Mouse (Mus musculus) ES-E14 (cell line): ENCODE results near the gene Slc51a.

Source experiments
- CHD2 ChIP-seq: IDR thresholded peaks from 2 replicates; pipeline ENCODE4 v1.6.1; 2014; ENCODE audit warnings: mild to moderate bottlenecking, low read depth, low read length, inconsistent platforms
- HCFC1 ChIP-seq: IDR thresholded peaks from 2 replicates; pipeline ENCODE4 v1.6.1; 2012; ENCODE audit warnings: low read length, inconsistent platforms, borderline replicate concordance; ENCODE audit not compliant: insufficient read depth
- MAFK ChIP-seq: IDR thresholded peaks from 2 replicates; pipeline ENCODE4 v1.6.1; 2014; ENCODE audit warnings: mild to moderate bottlenecking, low read depth, low read length, inconsistent platforms; ENCODE audit not compliant: insufficient read depth
- ZC3H11A ChIP-seq: IDR thresholded peaks from 2 replicates; pipeline ENCODE4 v1.6.1; 2012; ENCODE audit warnings: low read depth, mild to moderate bottlenecking, inconsistent platforms, low read length, borderline replicate concordance
- ZNF384 ChIP-seq: IDR thresholded peaks from 2 replicates; pipeline ENCODE4 v1.6.1; 2012; ENCODE audit warnings: low read depth, low read length, inconsistent platforms

DNA sequence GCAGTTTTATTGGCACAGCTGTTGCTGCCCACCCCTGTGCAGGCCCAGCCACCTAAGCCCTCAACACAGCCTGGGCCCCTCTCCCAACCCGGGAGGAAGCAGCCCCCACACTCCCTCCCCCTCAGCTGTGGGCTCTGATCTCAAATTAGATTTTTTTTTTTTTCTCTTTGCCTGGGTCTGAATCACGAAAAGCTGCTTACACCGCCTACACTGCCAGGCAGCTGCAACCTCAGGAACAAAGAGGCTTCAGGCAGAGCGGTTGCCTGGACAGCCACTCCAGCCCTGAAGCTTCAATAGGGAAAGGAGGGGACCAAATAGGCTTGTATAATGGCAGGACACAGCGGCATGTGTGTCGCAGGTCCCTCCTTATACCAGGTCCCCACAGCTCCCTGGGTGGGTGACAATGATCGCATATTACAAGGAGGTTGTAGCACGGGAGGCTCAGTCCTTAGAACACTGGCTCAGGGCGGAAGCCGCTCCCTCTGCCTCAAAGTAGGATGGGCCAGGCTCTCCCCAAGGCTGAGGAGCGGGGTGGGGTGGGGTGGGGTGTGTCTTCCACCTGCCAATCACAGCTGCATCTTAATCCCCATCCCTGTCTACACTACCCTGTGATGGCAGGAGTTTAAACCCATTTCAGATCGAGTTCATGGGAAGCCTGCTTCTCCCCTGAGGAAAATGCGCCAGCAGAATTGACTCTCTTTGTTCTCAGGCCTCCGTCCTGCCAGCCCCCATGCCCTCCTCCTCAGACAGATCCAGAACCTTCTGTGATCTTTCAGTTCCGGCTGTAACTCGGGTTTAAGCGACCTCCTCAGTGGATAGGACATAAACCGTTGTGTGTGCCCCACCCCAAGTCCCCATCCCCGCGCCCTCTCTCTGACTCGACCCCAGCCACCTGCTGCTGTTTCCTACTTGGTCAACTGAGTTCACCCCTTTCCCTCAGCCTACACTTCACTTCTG is 28.6 kb upstream of the Slc51a start:
- TF ChIP-seq MAFK = no peak
- TF ChIP-seq HCFC1 = no peak
- no peak for TF ChIP-seq ZC3H11A
- TF ChIP-seq CHD2 = no peak
- TF ChIP-seq ZNF384 = no peak
